Mouse (Mus musculus) neural tube, postnatal 0 days (tissue): ENCODE measurements around the gene Gm13279. TPM values are rescaled to one million over a fixed set of nuclear protein-coding genes. Genes with fewer than 3 reads are reported as not detected.

Experiments
- polyA plus RNA-seq: library from polyadenylated mRNA; unstranded; fragments of >200 nt; fragmentation: Nextera tagmentation; extraction: Ambion mirVana; gene quantifications from 2 replicates; pipeline ENCODE4 v1.2.1, GENCODE M21; 2015

The Gm13279 gene
- polyA plus RNA-seq, result not detected in 2 replicates

DNA sequence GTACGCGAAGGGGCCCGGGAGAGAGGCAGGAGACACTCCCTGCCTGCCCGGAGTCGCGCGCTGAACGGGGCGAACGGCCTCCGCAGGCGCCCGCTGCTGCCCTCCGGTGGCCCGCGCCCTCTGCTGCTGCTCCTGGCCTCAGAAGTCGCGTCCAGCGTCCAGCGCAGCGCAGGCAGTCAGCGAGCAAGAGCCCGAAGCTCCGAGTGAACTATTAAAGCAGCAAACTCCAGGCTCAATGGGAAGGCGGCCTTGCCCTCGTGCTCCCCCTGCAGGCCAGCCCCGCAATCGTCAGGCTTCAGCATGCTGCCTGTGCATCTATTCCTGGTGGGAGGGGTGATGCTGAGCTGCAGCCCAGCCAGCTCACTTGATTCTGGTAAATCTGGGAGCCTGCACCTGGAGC lies at the start of gene Gm13279:
Gene Gm13279, plus strand, starts transcription at position 301 of the 400 bp plus-strand sequence.

GRCm38 (mm10) chr4:88754818-88755340 lies 42.3 kb upstream of the Gm13279 start, which contains the start of gene Gm13271:
Gene Gm13271, plus strand, starts transcription at chr4:88754868.

DNA sequence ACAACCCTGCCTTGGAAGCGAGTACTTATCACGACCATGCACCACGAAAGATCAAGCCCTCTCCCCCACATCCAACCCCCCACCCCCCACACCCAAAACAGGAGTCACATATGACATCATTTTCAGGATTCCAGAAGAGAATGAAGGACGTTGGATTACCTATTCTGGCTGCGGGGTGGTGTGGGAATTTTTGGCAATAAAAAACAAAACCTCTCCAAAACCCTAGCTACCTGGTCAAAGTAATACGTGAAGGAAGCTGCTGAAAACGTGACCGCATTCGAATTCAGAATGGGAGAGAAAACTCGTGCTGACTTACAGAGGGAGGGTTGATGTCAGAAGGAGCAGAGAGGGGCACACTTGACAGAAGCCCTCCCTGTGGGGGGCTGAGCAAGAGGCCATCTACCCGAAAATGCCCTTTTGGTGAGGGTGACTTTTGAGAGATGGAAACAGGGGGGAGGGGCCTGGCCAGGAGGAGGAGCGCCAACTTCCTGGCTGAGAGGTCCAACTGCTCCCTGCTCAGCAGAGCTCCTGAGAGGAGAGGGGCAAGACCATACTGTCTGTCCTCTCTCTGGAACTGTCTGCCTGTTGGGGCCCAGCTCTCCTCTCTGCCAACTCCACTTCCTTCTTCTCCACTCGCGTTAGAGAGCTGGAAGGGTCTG lies 37.5 kb upstream of the Gm13279 start, which contains the start of gene Gm13283:
Gene Gm13283, plus strand, starts transcription at position 510 of the 659 bp plus-strand sequence.

GRCm38 (mm10) chr4:88773534-88773933 lies 23.7 kb upstream of the Gm13279 start, which contains the start of gene Gm13290:
Gene Gm13290, plus strand, starts transcription at chr4:88773834.

DNA sequence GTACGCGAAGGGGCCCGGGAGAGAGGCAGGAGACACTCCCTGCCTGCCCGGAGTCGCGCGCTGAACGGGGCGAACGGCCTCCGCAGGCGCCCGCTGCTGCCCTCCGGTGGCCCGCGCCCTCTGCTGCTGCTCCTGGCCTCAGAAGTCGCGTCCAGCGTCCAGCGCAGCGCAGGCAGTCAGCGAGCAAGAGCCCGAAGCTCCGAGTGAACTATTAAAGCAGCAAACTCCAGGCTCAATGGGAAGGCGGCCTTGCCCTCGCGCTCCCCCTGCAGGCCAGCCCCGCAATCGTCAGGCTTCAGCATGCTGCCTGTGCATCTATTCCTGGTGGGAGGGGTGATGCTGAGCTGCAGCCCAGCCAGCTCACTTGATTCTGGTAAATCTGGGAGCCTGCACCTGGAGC lies 20.6 kb upstream of the Gm13279 start, which contains the start of gene Gm13289:
Gene Gm13289, plus strand, starts transcription at position 301 of the 400 bp plus-strand sequence.

GRCm38 (mm10) chr4:88779550-88779949 lies 17.6 kb upstream of the Gm13279 start, which contains the start of gene Gm13272:
Gene Gm13272, plus strand, starts transcription at chr4:88779850.

GRCm38 (mm10) chr4:88781831-88782230 lies 15.4 kb upstream of the Gm13279 start, which contains the start of gene Ifnz:
Gene Ifnz, plus strand, starts transcription at chr4:88782131.

GRCm38 (mm10) chr4:88785409-88785808 lies 11.8 kb upstream of the Gm13279 start, which contains the start of gene Gm13276:
Gene Gm13276, plus strand, starts transcription at chr4:88785709.

DNA sequence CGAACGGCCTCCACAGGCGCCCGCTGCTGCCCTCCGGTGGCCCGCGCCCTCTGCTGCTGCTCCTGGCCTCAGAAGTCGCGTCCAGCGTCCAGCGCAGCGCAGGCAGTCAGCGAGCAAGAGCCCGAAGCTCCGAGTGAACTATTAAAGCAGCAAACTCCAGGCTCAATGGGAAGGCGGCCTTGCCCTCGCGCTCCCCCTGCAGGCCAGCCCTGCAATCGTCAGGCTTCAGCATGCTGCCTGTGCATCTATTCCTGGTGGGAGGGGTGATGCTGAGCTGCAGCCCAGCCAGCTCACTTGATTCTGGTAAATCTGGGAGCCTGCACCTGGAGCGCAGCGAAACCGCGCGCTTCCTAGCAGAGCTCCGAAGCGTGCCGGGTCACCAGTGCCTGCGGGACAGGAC lies 8.8 kb upstream of the Gm13279 start, which contains the start of gene Gm13277:
Gene Gm13277, plus strand, starts transcription at position 231 of the 400 bp plus-strand sequence.

DNA sequence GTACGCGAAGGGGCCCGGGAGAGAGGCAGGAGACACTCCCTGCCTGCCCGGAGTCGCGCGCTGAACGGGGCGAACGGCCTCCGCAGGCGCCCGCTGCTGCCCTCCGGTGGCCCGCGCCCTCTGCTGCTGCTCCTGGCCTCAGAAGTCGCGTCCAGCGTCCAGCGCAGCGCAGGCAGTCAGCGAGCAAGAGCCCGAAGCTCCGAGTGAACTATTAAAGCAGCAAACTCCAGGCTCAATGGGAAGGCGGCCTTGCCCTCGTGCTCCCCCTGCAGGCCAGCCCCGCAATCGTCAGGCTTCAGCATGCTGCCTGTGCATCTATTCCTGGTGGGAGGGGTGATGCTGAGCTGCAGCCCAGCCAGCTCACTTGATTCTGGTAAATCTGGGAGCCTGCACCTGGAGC lies 5.9 kb upstream of the Gm13279 start, which contains the start of gene Gm13278:
Gene Gm13278, plus strand, starts transcription at position 301 of the 400 bp plus-strand sequence.

GRCm38 (mm10) chr4:88793936-88794675 lies 3.1 kb upstream of the Gm13279 start, which contains the start of gene Gm13275:
Gene Gm13275, plus strand, starts transcription at chr4:88794487.

GRCm38 (mm10) chr4:88799365-88799764 lies 2.2 kb downstream of the Gm13279 start, which contains the start of gene Gm13285:
Gene Gm13285, plus strand, starts transcription at chr4:88799665.

GRCm38 (mm10) chr4:88802954-88803353 lies 5.8 kb downstream of the Gm13279 start, which contains the start of gene Gm13287:
Gene Gm13287, plus strand, starts transcription at chr4:88803254.

GRCm38 (mm10) chr4:88805231-88805630 lies 8.0 kb downstream of the Gm13279 start, which contains the start of gene Gm13288:
Gene Gm13288, plus strand, starts transcription at chr4:88805531.

DNA sequence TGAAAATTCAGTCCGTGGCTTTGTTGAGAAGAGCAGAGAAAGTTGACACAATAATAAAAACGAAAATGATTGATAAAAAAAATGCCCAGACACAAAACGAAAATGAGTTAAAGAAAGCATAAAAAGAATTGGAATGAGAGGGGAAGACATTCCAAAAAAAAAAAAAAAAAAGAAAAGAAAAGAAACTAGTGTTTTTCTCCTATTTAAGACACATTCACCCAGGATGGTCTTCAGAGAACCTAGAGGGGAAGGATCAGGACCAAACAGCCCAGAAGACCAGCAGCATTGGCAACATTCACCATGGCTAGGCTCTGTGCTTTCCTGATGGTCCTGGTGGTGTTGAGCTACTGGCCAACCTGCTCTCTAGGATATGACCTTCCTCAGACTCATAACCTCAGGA lies 18.7 kb downstream of the Gm13279 start, which contains the start of gene Ifna7:
Gene Ifna7, plus strand, starts transcription at position 301 of the 400 bp plus-strand sequence.

DNA sequence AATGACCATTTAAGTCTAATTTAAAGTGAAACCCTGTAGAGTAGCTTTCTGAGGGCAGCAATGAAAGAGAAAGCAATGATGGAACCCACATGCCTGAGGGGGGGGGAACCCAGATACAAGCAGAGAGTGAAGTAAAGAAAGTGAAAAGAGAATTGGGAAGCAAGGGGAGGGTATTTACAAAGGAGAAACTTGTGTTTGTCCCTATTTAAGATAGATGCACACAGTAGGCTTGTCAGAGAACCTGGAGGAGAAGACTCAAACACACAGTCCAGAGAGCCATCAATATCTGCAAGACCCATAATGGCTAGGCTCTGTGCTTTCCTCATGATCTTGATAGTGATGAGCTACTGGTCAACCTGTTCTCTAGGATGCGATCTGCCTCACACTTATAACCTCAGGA lies 22.5 kb downstream of the Gm13279 start, which contains the start of gene Ifna11:
Gene Ifna11, plus strand, starts transcription at position 301 of the 400 bp plus-strand sequence.

DNA sequence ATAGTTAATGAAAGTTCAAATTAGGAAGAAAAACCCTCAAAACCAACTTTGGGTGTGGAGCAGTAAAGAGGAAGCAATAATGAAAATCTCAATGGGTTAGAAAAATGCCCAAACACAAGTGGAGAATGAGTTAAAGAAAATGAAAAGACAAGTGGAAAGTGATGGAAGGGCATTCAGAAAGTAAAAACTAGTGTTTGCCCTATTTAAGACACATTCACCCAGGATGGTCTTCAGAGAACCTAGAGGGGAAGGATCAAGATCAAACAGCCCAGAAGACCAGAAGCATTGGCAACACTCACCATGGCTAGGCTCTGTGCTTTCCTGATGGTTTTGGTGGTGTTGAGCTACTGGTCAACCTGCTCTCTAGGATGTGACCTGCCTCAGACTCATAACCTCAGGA lies 29.9 kb downstream of the Gm13279 start, which contains the start of gene Ifna6:
Gene Ifna6, plus strand, starts transcription at position 301 of the 400 bp plus-strand sequence.

DNA sequence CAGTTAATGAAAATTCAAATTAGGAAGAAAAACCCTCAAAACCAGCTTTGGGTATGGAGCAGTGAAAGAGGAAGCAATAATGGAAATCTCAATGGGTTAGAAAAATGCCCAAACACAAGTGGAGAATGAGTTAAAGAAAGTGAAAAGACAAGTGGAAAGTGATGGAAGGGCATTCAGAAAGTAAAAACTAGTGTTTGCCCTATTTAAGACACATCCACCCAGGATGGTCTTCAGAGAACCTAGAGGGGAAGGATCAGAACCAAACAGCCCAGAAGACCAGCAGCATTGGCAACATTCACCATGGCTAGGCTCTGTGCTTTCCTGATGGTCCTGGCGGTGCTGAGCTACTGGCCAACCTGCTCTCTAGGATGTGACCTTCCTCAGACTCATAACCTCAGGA lies 38.0 kb downstream of the Gm13279 start, which contains the start of gene Ifna5:
Gene Ifna5, plus strand, starts transcription at position 301 of the 400 bp plus-strand sequence.

GRCm38 (mm10) chr4:88841438-88841911 lies 44.3 kb downstream of the Gm13279 start, which contains the start of gene Ifna4:
Gene Ifna4, plus strand, starts transcription at chr4:88841861.

